Mouse (Mus musculus) testis, adult 2 months (tissue): Measurements from ENCODE around the gene Fam83e. TPM values are rescaled to one million over a fixed set of nuclear protein-coding genes. Genes with fewer than 3 reads are reported as not detected.

Experiments used
- H3K27ac ChIP-seq: fragments of 200-500 bp; 2 replicates; pipeline ENCODE4 v1.5.1; 2012; ENCODE audit warnings: low read depth, low read length; ENCODE audit not compliant: control insufficient read depth, insufficient read depth
- H3K27me3 ChIP-seq: fragments of 200-500 bp; 2 replicates; pipeline ENCODE4 v1.6.1; 2012; ENCODE audit warnings: mild to moderate bottlenecking, low read length, moderate library complexity; ENCODE audit not compliant: control insufficient read depth, insufficient read depth
- H3K36me3 ChIP-seq: fragments of 200-500 bp; 2 replicates; pipeline ENCODE4 v1.6.1; 2012; ENCODE audit warnings: mild to moderate bottlenecking, low read length; ENCODE audit not compliant: control insufficient read depth, insufficient read depth
- H3K4me1 ChIP-seq: fragments of 200-500 bp; 2 replicates; pipeline ENCODE4 v1.6.1; 2012; ENCODE audit warnings: low read length; ENCODE audit not compliant: control insufficient read depth, insufficient read depth
- H3K4me3 ChIP-seq: fragments of 200-500 bp; 2 replicates; pipeline ENCODE4 v1.5.1; 2012; ENCODE audit warnings: low read depth, mild to moderate bottlenecking, low read length, moderate library complexity, mixed read lengths; ENCODE audit not compliant: control insufficient read depth
- CTCF ChIP-seq: fragments of 200-500 bp; IDR thresholded peaks from 2 replicates; pipeline ENCODE4 v1.5.1; 2012; ENCODE audit warnings: low read depth, mild to moderate bottlenecking, inconsistent platforms, low read length, moderate library complexity; ENCODE audit not compliant: control insufficient read depth, insufficient read depth, insufficient replicate concordance
- POLR2A ChIP-seq: fragments of 200-500 bp; IDR thresholded peaks from 2 replicates; pipeline ENCODE4 v1.6.1; 2012; ENCODE audit warnings: low read depth, mild to moderate bottlenecking, inconsistent platforms, low read length, moderate library complexity; ENCODE audit not compliant: control insufficient read depth
- polyA plus RNA-seq: library from polyadenylated mRNA; depleted of rRNA; stranded (reverse); fragments of >200 nt; gene quantifications from 2 replicates; pipeline ENCODE4 v1.2.3, GENCODE M21; 2012

Fam83e gene
- polyA plus RNA-seq, 1 experiment: 145 TPM

DNA sequence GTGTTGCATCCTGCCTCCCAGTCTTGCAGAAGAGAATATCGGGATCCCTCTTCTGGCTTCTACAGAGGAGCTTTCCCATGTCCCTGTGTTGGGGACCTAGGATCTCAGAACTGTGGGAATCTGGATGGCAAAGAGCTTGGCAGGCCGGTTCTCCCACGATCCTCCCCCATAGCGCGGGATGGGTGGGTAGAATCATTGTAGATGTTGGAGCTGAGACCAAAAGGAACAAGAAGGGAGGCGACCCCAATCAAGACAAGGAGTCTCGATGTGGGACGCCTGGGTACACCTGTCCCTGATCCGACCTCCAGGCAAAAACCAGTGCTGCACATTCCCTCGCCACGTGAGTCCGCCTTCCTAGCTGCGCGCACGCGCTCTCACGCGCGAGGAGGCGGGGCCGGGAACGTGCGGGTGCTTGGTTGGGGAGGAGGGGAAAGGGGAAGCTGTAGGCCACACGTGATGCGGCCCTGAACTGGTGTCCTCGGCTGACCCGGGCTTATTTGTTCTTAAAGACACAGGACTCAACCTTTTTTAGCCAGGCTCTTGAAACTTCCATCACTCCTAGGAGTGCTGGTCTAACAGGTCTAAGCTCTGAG lies 13.5 kb upstream of the Fam83e start:
- H3K4me3 ChIP-seq: peak overlapping the region; percentile 58
- H3K27ac ChIP-seq: peak overlapping the region; percentile 86
- H3K27me3 ChIP-seq: no peaks in the 10 kb centered on the region
- peak; percentile 63 for TF ChIP-seq POLR2A
- no peak for TF ChIP-seq CTCF
- no peaks in the 10 kb centered on the region; the same call in 1 of the 2 replicates for H3K36me3 ChIP-seq
- peaks cover 62% of the 10 kb centered on the region for H3K4me1 ChIP-seq

GRCm38 (mm10) chr7:45708221-45708761 lies 12.7 kb upstream of the Fam83e start:
- Histone ChIP-seq H3K27ac (peak overlapping the region; percentile 85), H3K4me1 (peaks cover 62% of the 10 kb centered on the region), H3K27me3 (no peaks in the 10 kb centered on the region), H3K36me3 (peaks cover 2% of the 10 kb centered on the region), H3K4me3 (peak overlapping the region; percentile 58)
- TF ChIP-seq CTCF (no peak), POLR2A (no peak)

DNA sequence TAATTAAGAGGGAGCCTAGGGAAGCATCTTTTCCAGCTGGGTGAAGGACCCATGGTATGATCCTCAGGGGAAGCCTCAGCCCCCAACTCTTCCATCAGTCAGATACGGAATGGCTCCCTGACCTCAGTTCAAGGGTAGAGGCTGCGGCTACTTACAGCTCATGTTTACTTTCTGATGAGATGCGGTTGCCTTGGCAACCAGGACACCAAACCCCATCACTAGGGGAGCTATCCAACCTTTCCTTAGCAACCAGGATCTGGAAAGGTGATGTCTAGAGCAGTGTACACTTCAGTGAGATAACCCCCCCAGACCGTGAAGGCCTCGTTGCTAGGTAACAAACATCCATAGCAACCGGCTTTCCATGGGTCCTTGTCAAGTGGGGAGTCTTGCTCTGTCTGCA lies 12.0 kb upstream of the Fam83e start:
- Histone ChIP-seq H3K4me3 (peak overlapping the region; percentile 28; the same call in 1 of the 2 replicates), H3K4me1 (peaks cover 57% of the 10 kb centered on the region), H3K27ac (no peak overlapping the region; the same call in 1 of the 2 replicates), H3K27me3 (no peaks in the 10 kb centered on the region), H3K36me3 (peaks cover 4% of the 10 kb centered on the region)
- no peak for TF ChIP-seq CTCF
- no peak for TF ChIP-seq POLR2A

GRCm38 (mm10) chr7:45709677-45710355 lies 11.2 kb upstream of the Fam83e start:
- Histone ChIP-seq H3K4me1 (peaks cover 57% of the 10 kb centered on the region), H3K4me3 (no peak overlapping the region), H3K36me3 (peaks cover 4% of the 10 kb centered on the region), H3K27me3 (no peaks in the 10 kb centered on the region), H3K27ac (no peak overlapping the region; the same call in 1 of the 2 replicates)
- TF ChIP-seq POLR2A: peak; percentile 2; the same call in 1 of the 2 replicates
- TF ChIP-seq CTCF: no peak

GRCm38 (mm10) chr7:45710477-45711191 lies 10.4 kb upstream of the Fam83e start:
- H3K27me3 ChIP-seq: no peaks in the 10 kb centered on the region
- H3K36me3 ChIP-seq: peaks cover 4% of the 10 kb centered on the region
- TF ChIP-seq CTCF (no peak), POLR2A (peak; percentile 30)
- no peak overlapping the region for H3K27ac ChIP-seq
- H3K4me1 ChIP-seq: peaks cover 51% of the 10 kb centered on the region
- no peak overlapping the region for H3K4me3 ChIP-seq

DNA sequence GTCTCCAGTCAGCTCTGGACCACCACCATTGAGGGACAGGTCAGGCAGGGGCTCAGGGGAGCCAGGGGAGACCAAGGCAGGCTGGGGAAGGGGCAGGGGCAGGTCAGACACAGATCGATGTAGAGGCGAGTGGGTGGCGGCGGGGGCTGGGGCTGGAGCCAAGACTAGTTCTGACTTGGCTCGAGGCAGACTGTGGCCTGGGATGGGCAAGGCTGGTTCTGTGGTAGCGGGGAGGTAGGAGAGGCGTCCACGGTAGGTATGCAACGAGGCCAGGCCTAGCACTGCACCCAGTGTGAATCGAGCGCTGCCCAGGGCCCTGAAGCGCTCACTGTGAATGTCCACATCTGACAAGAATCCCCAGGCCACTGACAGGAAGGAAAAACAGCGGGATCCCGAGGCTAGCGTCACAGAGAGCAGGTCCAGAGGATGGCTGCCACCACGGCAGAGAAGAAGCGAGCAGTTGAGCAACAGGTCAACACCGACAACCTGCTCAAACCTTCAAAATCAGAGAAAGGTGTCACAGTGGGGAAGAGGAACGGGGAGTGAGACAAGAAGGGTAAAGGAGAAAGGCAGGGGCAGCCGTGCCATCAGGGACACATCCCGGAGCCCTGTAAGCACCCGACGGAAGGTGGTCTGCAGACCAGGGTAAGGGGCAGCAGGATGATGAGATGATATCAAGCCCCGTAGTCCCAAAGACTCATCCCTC lies 9.5 kb upstream of the Fam83e start:
- H3K36me3 ChIP-seq: peaks cover 4% of the 10 kb centered on the region
- no peaks in the 10 kb centered on the region for H3K27me3 ChIP-seq
- TF ChIP-seq CTCF: no peak
- no peak for TF ChIP-seq POLR2A
- no peak overlapping the region; the same call in 1 of the 2 replicates for H3K4me3 ChIP-seq
- peaks cover 47% of the 10 kb centered on the region for H3K4me1 ChIP-seq
- peak overlapping the region; percentile 26; the same call in 1 of the 2 replicates for H3K27ac ChIP-seq
